Mouse (Mus musculus) layer of hippocampus, adult 18-20 months (tissue): ENCODE measurements at regions not wholly inside any gene's neighbourhood (a gene's known extent, or its start where the extent isn't known, plus 50 kb on each side); places are given as distances from the start of the nearest gene placed in this dataset.

Experiments used
- DNase-seq, 2 experiments: peaks; one replicate each; pipeline ENCODE4 v3.0.0; 2022; ENCODE audit warnings: low spot score in 2 of 2

- DNase-seq = peak in 1 of 2 experiments; percentile 80
Measured at GRCm38 (mm10) chr1:135665484-135665883, 54.4 kb upstream of the Csrp1 start.

- DNase-seq = no peak
Measured at GRCm38 (mm10) chr1:135668331-135668730, 51.5 kb upstream of the Csrp1 start.

GRCm38 (mm10) chr1:135668951-135669350, 50.9 kb upstream of the Csrp1 start:
- no peak for DNase-seq

DNA sequence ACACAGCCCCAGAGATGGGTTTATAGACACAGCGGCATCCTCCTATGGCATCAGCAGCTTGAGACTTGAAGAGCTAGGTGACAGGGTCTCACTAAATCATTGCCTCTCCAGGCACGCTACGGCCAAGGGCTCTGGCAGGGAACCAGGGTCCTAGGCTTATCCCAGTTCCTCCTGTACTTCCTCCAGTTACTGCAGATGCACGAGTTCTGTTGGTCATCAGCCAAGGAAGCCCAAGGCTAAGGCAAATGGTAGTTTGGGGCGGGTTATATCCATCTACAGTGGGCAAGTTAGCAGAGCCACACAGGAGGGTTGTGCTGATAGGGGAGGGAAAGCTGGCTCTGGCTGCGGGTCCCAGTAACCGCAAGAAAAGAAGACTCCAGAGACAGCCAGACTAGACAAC, 50.1 kb upstream of the Csrp1 start:
- no peak for DNase-seq
